Mouse (Mus musculus): ENCODE data around the gene Fcnb. TPM values are rescaled to one million over a fixed set of nuclear protein-coding genes. Genes with fewer than 3 reads are reported as not detected.

Gene Fcnb
- not detected for total RNA-seq (2023)

DNA sequence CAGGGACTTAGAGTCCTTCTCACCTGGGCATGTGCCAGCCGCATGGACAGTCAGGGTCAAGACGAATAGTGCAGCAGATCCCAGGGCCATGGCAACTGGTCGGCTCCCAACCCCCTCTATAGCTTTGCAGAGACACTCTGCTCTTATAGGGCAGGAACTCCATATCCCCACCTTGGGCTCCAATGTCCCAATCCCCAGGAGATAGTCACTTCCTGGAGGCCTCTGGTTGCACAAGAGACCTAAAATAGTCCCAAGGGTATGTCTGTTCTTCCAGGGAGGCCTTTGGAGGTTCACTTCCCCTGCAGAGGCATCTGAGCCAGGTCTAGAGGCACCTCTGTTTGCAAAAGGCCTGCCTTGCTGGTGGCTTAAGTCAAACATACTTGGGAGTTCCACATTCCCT, at the start of gene Fcnb:
Gene Fcnb (minus strand): TSS at position 118 of the 400 bp plus-strand sequence.

Other genes with a start within 250 kb of the Fcnb start
- gene Col5a1, start 198.5 kb downstream of the Fcnb start, total RNA-seq (2023), result under 1 TPM in 1 of 2 experiments, not detected in 1; 0.09 TPM
- 1 to 10 TPM in 1 of 2 experiments, under 1 TPM in 1; 0.65 to 1.2 TPM for gene Olfm1, start 108.1 kb upstream of the Fcnb start, total RNA-seq (2023)

Measured in B cell, adult 67 days (primary cell).